Mouse (Mus musculus) MEL-GATA-1-ER (cell line): ENCODE data around the gene Tcp11x2.

Experiments
- DNase-seq: peaks from one replicate; pipeline ENCODE4 v3.0.0-alpha.2; 2012; ENCODE audit warnings: low read depth; ENCODE audit errors: extremely low read depth

The Tcp11x2 gene

DNA sequence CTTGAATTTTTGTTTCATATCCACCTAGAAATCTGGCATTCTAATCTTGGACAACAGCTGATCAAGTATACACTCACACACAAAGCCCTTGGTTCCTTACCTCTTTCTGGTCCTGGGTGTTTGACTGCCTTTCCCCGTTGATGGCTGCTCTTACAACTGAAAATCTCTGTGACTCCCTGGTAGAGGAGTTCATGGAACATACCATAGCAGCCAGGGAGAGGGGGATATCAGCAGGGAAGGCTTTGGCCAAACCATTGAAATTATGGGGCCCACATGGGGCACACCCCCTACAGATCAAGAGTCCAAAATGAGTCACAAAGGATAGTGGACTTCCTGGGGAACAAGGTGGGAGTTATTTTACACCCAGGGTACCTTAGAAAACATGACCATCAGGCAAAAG lies at the start of gene Tcp11x2:
Tcp11x2 (minus strand) TSS at position 158 of the 400 bp plus-strand sequence.
- no peak for DNase-seq

DNA sequence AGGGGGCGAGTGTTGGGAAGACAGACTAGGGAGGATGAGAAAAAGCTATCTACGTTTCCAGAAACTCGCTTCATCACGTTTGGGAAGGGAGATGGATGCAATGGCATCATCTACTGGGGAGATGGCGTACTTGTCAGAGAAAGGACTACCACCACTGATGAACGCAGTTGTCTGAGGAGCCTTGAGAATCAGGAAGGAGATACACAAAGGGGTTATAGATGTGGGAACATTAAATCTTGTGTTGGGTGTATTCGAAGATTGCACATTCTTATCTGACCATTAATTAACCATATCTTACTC lies 49.4 kb upstream of the Tcp11x2 start:
- DNase-seq: no peak

DNA sequence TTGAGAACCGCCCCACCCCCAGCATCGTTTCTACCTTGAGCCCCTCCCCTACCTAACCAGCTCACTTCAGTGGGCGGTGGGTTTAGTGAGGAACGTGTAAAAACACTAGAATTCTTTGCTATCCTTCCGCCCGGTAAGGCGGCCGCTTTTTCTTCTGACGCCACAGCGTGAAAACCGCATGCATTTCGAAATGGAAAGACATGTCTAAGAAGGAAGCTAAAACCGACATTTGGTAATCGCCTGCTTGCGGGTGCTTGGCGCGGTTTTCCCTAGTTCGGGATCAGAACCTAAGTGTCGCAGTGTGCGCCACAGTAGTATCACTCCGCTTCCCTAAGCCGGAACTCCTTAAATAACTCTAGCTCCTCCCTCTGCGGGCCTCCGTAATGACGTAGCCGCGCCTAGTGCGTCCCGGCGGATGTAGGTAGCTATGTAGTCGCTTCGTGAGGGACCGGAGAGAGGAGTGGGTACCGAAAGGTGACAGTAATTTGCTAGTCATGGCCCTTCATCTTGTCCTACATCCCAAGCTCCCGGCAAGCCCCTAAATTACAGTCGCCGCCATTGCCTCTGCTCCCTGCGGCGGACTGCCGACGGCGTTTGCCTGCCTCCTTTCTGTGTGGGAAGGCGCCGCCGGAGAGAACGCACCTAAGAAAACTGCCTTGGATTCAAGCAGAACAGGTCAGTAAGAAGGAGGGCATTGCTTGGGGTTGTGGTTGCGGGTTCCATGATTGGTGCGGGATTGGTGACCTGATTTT lies 48.9 kb upstream of the Tcp11x2 start, which contains the start of the genes Armcx5 and Gprasp1:
Armcx5 (plus strand) TSS at position 430 of the 752 bp plus-strand sequence.
Gprasp1 (plus strand) TSS at position 430 of the 752 bp plus-strand sequence.
- peak; percentile 93 for DNase-seq

DNA sequence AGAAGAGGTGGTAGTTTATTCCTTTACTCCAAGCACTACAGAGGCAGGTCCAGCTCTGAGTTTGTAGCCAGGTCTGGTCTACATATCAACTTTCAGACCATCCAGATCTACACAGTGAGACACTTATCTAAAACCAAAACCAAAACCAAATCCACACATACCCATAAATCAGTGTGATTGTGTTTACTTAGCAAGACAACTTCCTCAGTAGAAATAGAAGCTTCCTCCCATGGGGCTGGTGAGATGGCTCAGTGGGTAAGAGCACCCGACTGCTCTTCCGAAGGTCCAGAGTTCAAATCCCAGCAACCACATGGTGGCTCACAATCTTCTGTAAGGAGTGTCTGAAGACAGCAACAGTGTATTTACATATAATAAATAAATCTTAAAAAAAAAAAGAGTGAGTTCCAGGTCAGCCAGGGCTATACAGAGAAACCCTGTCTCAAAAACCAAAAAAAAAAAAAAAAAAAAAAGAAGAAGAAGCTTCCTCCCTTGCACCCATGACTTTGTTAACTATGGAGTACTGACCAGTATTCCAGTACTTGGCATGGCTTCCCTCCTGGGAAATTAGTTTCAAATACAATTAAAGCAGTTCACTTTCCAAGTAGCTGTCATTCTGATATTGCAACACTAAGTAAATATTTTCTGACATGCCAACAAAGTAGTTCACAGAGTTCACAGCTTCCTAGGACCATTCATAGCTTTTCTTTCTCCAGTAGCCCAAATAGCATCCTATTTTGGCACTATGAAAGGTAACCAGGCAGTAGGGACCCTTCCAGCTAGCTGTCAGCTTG lies 45.3 kb upstream of the Tcp11x2 start:
- DNase-seq: no peak

DNA sequence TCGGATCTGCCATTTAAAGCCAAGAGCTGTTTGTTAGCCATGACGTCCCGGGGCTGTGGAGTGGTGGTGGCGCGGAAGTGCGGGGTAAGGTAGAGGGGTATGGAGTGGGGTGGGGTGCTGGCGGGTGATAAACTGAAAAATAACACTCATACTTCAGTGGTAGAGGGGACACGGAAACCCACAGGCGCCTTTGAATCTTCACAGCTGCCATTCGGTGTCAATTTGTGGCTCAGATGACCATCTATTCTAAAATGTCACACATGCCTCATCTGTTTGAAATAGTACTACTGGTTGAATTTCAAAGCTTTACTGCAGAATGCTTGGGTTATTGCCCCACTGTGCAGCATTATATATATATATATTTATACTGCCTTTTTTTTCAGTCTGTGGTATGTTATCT lies 31.6 kb upstream of the Tcp11x2 start, which contains the start of gene Tmsb15a:
Tmsb15a (minus strand) TSS at position 101 of the 400 bp plus-strand sequence.
- DNase-seq: no peak

DNA sequence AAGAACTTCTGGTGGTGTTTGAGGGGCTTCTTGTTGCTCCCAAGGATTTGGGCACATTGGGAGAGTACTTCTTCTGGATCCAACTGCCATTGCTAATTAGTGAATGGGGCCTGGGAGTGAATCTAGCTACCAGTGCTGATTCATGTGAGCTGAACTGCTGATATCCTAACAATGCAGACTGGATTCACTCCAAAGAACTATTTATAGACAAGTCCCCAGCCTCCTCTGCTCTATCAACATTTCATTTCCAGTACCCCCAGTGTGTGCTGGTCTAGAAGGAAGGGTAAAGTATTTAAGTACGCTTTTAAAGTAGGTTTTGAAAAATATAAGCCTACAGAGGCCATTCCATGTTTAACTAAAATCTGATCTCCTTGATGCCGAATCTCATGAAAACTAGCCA lies 19.3 kb upstream of the Tcp11x2 start:
- no peak for DNase-seq

DNA sequence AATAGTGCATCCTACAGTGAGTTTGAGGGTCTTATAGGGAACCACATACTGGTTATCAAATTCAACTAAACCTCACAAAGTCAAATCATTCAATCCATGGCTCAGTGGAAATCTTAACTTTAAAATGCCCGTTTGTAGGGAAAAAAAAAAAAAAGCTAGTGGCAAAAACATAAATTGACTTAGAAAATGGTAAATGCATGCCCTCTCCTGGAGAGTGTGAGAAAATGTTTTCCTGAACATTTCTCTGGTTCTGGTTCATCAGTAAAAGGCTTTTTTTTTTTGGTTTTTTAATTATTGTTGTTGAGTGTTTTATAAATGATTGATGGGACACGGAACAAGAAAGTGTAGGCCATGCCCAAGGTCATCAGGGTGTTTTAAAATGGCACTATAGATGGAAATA lies 10.8 kb upstream of the Tcp11x2 start:
- DNase-seq: no peak

DNA sequence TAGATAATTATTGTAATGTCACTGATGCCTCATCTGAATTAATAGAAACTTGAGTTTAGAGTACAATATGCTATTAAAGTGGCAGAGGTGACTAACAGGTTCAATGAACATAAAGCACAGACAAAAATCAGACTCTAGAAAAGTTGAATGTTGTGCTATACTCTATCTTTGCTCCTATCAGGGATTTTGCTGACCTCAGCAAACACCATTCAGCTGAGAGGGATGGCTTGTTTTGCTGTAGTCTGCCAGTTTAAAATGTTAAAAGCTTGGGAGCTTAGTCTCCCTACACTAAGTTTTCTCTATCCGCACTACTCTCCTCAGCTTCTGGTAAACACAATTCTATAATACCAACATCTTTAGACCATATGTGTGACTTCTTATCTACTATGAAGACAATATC lies 9.5 kb upstream of the Tcp11x2 start:
- no peak for DNase-seq

DNA sequence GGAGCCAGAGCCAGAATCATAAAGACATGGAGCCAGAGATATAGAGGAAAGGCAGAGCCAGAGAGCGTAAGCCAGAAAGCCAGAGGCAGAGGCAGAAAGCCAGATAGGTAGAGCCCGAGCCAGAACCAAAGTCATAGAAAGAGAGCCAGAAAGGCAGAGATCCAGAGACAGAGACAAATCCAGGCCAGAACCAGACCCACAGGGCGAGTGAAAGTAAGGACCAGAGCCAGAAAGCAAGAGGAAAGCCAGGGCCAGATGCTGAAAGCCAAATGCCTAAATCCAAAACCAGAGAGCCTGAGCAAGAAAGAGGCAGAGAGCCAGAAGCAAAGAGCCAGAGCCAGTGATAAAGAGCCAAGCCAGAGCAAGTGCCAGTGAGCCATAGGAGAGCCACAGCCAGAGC lies 5.8 kb downstream of the Tcp11x2 start:
- DNase-seq: no peak

DNA sequence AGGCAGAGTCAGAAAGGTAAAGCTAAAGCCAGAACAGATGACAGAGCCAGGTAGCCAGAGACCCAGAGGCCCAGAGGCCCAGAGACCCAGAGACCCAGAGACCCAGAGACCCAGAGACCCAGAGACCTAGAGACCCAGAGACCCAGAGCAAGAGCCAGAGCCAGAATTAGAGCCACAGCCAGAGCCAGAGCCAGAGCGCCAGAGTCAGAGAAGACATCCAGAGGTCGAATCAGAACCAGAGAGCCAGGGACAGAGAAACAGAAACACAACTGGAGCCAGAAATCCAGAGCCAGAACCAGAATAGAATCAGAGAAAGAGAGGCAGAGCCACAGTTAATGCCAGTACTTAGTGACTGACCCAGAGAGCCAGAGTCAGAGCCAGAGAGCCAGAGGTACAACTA lies 11.7 kb downstream of the Tcp11x2 start:
- DNase-seq: no peak

DNA sequence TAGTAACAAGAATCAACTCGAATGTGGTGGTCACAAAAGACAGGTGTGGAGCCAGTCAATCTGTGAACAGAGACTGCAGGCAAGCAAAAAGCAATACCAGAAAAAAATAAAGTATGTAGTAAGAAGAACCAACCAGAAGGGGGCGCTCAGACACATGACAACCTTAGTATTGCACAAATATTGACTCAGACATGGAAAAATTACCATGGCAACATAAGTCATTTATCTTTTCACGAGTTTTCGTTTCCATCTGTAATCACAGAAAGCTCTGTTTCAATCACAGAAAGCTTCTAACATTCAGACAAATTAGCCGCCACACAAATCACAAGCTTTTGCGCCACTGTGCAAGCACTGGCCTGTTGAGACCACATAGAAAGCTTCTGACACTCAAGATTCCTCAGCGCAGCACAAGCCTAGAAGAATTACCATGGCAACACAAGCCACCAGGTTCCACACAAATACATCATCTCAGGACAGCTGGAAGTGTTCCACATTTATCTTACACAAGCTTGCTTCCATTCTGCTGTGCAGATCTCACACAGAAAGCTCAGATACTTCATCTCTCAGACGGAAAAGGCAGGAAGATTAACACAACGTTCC lies 41.3 kb downstream of the Tcp11x2 start:
- DNase-seq: peak; percentile 12

DNA sequence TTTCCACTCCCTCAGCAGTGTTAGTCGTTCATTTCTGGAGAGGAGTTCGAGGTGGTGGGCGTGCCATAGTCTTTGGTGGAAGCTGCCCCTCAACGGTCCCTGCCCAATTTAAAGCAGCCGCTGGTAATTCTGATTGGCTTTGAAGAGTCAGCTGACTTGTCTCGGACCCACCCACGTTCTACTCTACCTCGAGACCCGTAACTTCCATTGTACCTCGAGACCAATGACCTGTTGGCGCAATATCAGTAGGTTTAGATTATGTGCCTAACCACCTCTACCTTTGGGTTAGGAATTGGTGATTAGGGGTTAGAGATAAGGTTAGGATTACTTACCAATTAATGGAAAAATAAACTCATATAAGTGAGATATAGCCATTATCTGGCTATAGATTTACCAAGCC lies 66.0 kb downstream of the Tcp11x2 start, which contains the start of gene Prame:
Prame (minus strand) TSS at position 101 of the 400 bp plus-strand sequence.
- no peak for DNase-seq
